Comparison of ENCODE assay signal across 24 mouse cellular contexts in the genomic region with DNA sequence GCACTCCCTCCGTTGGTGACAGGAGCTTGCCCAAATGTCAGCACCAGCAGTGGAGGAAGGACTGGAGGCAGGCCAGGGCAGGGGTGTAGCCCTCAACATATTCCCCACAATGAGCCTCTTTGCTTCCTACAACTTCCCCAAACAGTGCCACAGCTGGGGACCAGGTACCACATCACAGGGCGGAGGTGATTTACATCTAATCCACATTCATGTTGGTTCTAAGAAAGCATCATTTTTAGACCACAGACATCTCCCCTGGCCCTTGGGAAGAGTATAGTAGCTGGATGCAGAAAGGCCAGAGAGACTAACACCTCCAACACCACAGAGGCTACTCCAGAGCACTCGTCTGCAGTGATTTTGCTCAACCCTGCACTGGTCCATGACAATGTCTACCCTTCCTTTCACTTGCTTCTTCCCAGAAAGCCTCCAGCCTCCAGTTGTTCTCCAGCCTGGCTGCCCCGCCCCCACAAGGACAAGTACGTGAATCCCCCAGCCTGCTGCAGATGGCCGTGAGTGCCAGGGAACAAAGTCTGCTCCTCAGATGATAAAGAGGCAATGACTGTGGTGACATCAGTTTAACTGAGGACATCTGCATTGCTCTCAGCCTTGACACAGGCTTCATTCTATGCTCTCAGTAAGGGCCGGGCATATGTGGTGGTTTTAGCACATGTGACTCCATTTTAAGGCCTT. TPM values are rescaled to one million over a fixed set of nuclear protein-coding genes. Genes with fewer than 3 reads are reported as not detected.
A peak's percentile ranks its signal among the peaks of the same experiment; 100 is the strongest.
DNase-seq lines count a peak whose midpoint lies in the region; ATAC-seq lines count a peak whose summit lies in the region.
"Had no signal": no experiment of that assay in that cellular context is flagged by ENCODE, and none has a peak within 500 bp of the region (broad histone marks: within the 10 kb centered on the region; RNA-seq: fewer than 3 reads in every experiment).

No protein-coding gene starts in this region.

- peaks cover 22% of the 10 kb centered on the region for H3K36me3 ChIP-seq in neural tube, embryonic 12.5 days

- no peaks in the 10 kb centered on the region for H3K27me3 ChIP-seq in neural tube, embryonic 12.5 days (replicated peaks)
- H3K27me3 ChIP-seq: embryonic facial prominence, embryonic 15.5 days; heart, embryonic 12.5 days had no signal

- H3K27ac ChIP-seq in neural tube, embryonic 12.5 days: no peak overlapping the region
- H3K27ac ChIP-seq: embryonic facial prominence, embryonic 15.5 days; hindbrain, embryonic 10.5 days; hindbrain, embryonic 14.5 days had no signal

- H3K4me2 ChIP-seq in neural tube, embryonic 12.5 days (replicated peaks): no peak overlapping the region
- H3K4me2 ChIP-seq: embryonic facial prominence, embryonic 15.5 days; heart, embryonic 12.5 days; hindbrain, embryonic 14.5 days had no signal

- H3K9me3 ChIP-seq in neural tube, embryonic 12.5 days: no peaks in the 10 kb centered on the region
- H3K9me3 ChIP-seq: embryonic facial prominence, embryonic 15.5 days; hindbrain, embryonic 10.5 days had no signal

- 71% methylated on average over 7 of the region's 7 CpGs for WGBS in neural tube, embryonic 12.5 days

- H3K4me3 ChIP-seq in neural tube, embryonic 12.5 days: no peak overlapping the region
- H3K4me3 ChIP-seq: embryonic facial prominence, embryonic 15.5 days; heart, embryonic 12.5 days; hindbrain, embryonic 10.5 days had no signal

- H3K9ac ChIP-seq in neural tube, embryonic 12.5 days: peak overlapping the region; percentile 40; the same call in 1 of the 2 replicates
- H3K9ac ChIP-seq: embryonic facial prominence, embryonic 15.5 days; heart, embryonic 12.5 days; hindbrain, embryonic 14.5 days had no signal

- no peak for DNase-seq in neural tube, embryonic 10.5 days (ENCODE audit: extremely low spot score, low spot score)
- DNase-seq in adrenal gland, adult 8-10 months: peak; percentile 46
- DNase-seq in adrenal gland, postnatal 25 days: peak; percentile 44
- DNase-seq in yolk sac, embryonic 10.5 days (ENCODE audit: low spot score): peak; percentile 41
- DNase-seq in retina, postnatal 1 day: no peak
- no peak for DNase-seq in gastrocnemius, postnatal 36 days
- DNase-seq: cerebellum, adult 18-20 months; cerebellum, postnatal 10 days; embryo, embryonic 11 days; gastrocnemius, postnatal 10 days; kidney, adult 11 months had no signal

- intact Hi-C loops in gastrocnemius, postnatal 36 days (cut with DNase I): no loop called here

- H3K4me1 ChIP-seq in neural tube, embryonic 12.5 days: peaks cover 6% of the 10 kb centered on the region; the same call in 1 of the 2 replicates

- no peak for ATAC-seq in neural tube, embryonic 12.5 days (ENCODE audit: low FRiP score, low read depth)
- ATAC-seq: forebrain, embryonic 16.5 days had no signal

RNA-seq across cellular contexts. Expression of gene Fam243, which starts 5.0 kb away (rescaled TPM):
- not detected in 2 replicates for polyA plus RNA-seq in neural tube, embryonic 12.5 days (2016; fragmentation: Nextera tagmentation; extraction: Ambion mirVana)
- under 1 TPM in 1 of 4 experiments, not detected in 3; 0.13 TPM for total RNA-seq in adrenal gland, adult 8-10 months (2022)
- not detected in 2 replicates for total RNA-seq in adrenal gland, postnatal 25 days (2021)
- total RNA-seq in gastrocnemius, postnatal 36 days (2021): not detected
- total RNA-seq: ES-E14; gastrocnemius, postnatal 10 days had no signal
- polyA plus RNA-seq: embryonic facial prominence, embryonic 15.5 days; forebrain, embryonic 11.5 days; frontal cortex, adult 2 months; heart, embryonic 12.5 days; hindbrain, embryonic 10.5 days had no signal

RNA-seq across cellular contexts. Expression of gene Smim11, which starts 15.1 kb away (rescaled TPM):
- 106 and 109 TPM in 2 replicates for polyA plus RNA-seq in neural tube, embryonic 12.5 days (2016; fragmentation: Nextera tagmentation; extraction: Ambion mirVana)
- 10 to 100 TPM; 52.1 to 83.0 (median 64.7) TPM for total RNA-seq in adrenal gland, adult 8-10 months (2022)
- total RNA-seq in adrenal gland, postnatal 25 days (2021): 72.8 and 74.9 TPM in 2 replicates
- total RNA-seq in gastrocnemius, postnatal 36 days (2021): 10 to 100 TPM; 52.2 to 67.4 TPM

RNA-seq across cellular contexts. Expression of gene Kcne2, which starts 24.0 kb away (rescaled TPM):
- 0.28 and 0.33 TPM in 2 replicates for polyA plus RNA-seq in neural tube, embryonic 12.5 days (2016; fragmentation: Nextera tagmentation; extraction: Ambion mirVana)
- not detected for total RNA-seq in adrenal gland, adult 8-10 months (2022)
- not detected in 2 replicates for total RNA-seq in adrenal gland, postnatal 25 days (2021)
- total RNA-seq in gastrocnemius, postnatal 36 days (2021): not detected
- total RNA-seq: ES-E14; gastrocnemius, postnatal 10 days; heart, adult 8-10 months; heart, postnatal 25 days had no signal
- polyA plus RNA-seq: embryonic facial prominence, embryonic 11.5 days; gonadal fat pad, adult 2 months had no signal

RNA-seq across cellular contexts. Expression of gene Kcne1, which starts 43.1 kb away (rescaled TPM):
- polyA plus RNA-seq in neural tube, embryonic 12.5 days (2016; fragmentation: Nextera tagmentation; extraction: Ambion mirVana): not detected in 2 replicates
- not detected for total RNA-seq in adrenal gland, adult 8-10 months (2022)
- total RNA-seq in adrenal gland, postnatal 25 days (2021): not detected in 2 replicates
- not detected for total RNA-seq in gastrocnemius, postnatal 36 days (2021)
- total RNA-seq: ES-E14; gastrocnemius, postnatal 10 days had no signal

Comparison
In these comparisons a context has a peak if more than half of its experiments do, and no peak if none do; other contexts are left out.
1. DNase-seq: peak in adrenal gland, adult 8-10 months (single experiment), adrenal gland, postnatal 25 days (single experiment) and yolk sac, embryonic 10.5 days (single experiment); none in neural tube, embryonic 10.5 days (single experiment), retina, postnatal 1 day (single experiment) and gastrocnemius, postnatal 36 days (0 of 2).